Mouse (Mus musculus) kidney, postnatal 10 days (tissue): ENCODE measurements at regions not wholly inside any gene's neighbourhood (a gene's known extent, or its start where the extent isn't known, plus 50 kb on each side); places are given as distances from the start of the nearest gene placed in this dataset.
"Not testable (repeated sequence)": the region's sequence is repeated elsewhere in the genome, so short reads cannot be mapped to it uniquely, and the experiment has no call there.

Experiments used
- DNase-seq: peaks from one replicate; pipeline ENCODE4 v3.0.0; 2021; ENCODE audit warnings: mixed read lengths

DNA sequence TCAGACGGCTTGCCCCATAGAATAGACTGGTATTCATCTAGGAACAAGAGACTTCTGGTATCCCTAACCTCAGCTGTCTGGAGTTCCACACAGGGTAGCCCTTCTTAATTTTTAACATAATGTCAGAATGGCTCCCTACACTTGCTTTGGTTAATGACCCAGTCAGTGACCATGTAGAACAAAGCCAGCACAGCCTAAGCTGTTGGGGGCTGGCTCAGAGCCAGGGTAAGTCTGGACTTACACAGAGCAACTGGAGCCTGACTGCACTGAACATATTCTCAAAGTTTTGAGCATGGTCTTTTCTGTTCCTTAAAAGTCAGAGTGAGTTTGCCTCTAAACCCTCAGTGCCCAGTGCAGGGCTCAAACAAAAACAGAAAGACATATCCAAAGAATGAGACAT is 123.4 kb downstream of the Gm6685 start:
- DNase-seq: peak; percentile 32

DNA sequence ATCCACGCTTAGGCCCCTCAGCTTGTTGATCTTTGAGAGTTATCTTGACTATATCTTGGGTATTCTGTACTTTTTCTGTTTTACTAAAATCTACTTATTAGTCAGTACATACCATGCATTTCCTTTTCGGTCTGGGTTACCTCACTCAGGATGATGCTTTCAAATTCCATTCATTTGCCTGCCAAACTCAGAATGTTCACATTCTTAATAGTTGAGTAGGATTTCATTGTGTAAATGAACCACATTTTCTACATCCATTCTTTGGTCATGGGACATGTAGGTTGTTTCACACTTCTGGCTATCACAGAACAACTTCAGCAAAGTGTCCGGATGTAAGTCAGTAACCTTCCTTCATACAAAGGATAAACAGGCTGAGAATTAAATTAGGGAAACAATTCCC is 126.1 kb downstream of the Gm6685 start:
- DNase-seq: no peak

- no peak for DNase-seq
Observed at GRCm38 (mm10) chr11:28202150-28202549, 137.5 kb downstream of the Gm6685 start.

GRCm38 (mm10) chr11:28188119-28188518 is 151.5 kb downstream of the Gm6685 start:
- DNase-seq: no peak

DNA sequence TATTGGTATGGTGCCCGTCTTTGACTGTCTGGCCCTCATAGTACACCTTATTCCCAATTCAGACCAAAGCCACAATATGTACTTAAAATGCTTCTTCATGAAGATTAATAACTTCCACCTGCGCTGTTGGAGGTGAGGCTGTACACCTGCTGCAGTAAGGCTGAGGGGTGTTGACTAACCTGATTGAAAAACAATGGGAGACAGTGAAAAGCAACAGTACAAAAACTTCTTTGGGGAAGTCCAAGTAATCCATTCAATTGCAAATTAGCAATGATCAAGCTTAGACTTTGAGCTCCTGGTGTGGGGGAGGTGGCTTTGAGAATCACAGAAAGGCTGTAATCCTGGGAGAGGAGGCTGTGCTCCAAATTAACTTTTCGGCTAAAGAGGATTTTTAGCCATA is 152.2 kb downstream of the Gm6685 start:
- not testable (repeated sequence) for DNase-seq

- DNase-seq: no peak
Observed at GRCm38 (mm10) chr11:28171232-28171631, 168.4 kb downstream of the Gm6685 start.

DNA sequence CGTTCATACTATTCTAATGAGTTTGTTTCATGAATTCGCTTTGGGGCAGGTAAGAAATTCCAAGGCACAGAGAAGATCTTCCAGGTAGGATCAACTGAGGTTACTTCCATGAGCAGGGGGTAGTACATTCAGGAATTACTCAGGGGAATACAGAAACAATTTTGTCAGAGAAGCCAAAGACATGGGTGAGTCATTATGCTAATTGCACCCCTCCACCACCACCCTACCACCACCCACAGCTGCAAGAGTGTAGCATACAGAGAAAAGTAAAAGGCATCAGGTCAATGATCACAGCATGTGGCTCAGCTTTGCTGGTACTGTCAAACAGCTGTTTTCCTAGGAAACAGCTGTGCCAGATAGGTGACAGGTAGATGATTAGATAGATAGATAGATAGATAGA is 187.2 kb downstream of the Gm6685 start:
- DNase-seq: no peak
